Mouse (Mus musculus): ENCODE measurements at regions not wholly inside any gene's neighbourhood (a gene's known extent, or its start where the extent isn't known, plus 50 kb on each side); places are given as distances from the start of the nearest gene placed in this dataset.

DNA sequence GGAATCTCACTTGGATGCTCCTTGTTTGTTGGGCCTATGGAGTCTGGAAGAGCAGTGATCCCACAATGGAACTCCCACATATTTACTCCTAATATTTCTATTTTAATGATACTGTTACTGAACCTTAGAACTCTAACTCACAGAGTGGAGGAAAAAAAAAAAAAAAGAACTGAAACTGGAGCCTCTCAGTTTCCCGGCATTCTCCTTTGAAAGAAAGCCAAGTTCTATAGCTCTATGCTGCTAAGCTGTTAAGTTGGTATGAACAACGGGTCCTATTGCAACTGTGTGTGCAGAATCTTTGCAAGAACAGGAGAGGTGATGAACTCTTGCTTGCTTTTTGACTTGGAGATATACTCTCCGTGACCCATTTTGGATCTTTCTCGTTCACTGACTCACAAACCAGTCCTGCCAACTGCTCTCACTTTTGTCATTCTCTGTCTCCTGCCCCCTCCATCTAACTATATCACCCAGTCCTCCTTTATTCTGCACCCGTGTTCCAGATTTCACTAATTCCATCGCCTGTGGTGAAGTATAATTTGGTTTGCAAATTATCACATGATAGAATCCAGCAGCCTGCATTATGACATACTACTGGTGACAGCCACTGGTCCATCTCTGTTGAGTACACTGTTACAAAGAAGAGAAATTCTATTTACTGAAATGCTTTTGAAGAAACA lies 92.6 kb upstream of the Ctsc start:
- no peaks in the 10 kb centered on the region for H3K36me3 ChIP-seq (ENCODE audit: insufficient read depth, low read length)
- H3K27me3 ChIP-seq (replicated peaks; ENCODE audit: insufficient read depth, low read length) = no peaks in the 10 kb centered on the region
- no peak overlapping the region for H3K27ac ChIP-seq (ENCODE audit: low read length)
- H3K4me2 ChIP-seq (replicated peaks; ENCODE audit: low read depth, low read length) = no peak overlapping the region
- TF ChIP-seq EP300 (IDR thresholded peaks at IDR 0.05) (no peak), CTCF (IDR thresholded peaks at IDR 0.05) (no peak)
- H3K4me1 ChIP-seq (ENCODE audit: insufficient read depth, low read depth, low read length) = no peaks in the 10 kb centered on the region
- DNase-seq (ENCODE audit: low spot score) = no peak
- no peak overlapping the region for H3K9ac ChIP-seq (replicated peaks; ENCODE audit: low read depth)
- ATAC-seq = no peak
- H3K9me3 ChIP-seq (ENCODE audit: low read length) = no peaks in the 10 kb centered on the region
- no peak overlapping the region for H3K4me3 ChIP-seq (ENCODE audit: low read depth, low read length)
- WGBS = 61% methylated on average over 6 of the region's 6 CpGs

DNA sequence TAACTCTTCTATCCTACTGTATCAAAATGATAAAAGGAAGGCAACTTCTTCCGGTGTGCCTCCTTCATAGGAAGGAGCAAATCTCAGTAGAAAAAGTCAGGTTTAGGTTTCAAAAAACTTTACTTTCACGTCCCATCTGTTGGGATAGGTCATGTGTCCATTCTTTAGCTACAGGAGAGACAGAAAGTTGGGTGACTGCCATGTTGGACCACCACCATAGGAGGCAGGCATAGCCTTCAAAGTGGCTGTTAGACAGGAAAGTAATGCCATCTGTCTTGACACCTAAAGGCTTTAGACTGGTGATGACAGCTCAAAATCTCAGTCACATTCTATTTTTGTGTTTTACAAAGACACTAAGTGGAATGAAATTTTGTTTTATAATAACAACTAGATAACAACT lies 90.3 kb upstream of the Ctsc start:
- Histone ChIP-seq H3K4me1 (ENCODE audit: insufficient read depth, low read depth, low read length) (no peaks in the 10 kb centered on the region), H3K27me3 (replicated peaks; ENCODE audit: insufficient read depth, low read length) (no peaks in the 10 kb centered on the region), H3K27ac (ENCODE audit: low read length) (no peak overlapping the region), H3K4me3 (ENCODE audit: low read depth, low read length) (no peak overlapping the region), H3K4me2 (replicated peaks; ENCODE audit: low read depth, low read length) (no peak overlapping the region), H3K36me3 (ENCODE audit: insufficient read depth, low read length) (no peaks in the 10 kb centered on the region), H3K9me3 (ENCODE audit: low read length) (no peaks in the 10 kb centered on the region), H3K9ac (replicated peaks; ENCODE audit: low read depth) (no peak overlapping the region)
- TF ChIP-seq EP300 (IDR thresholded peaks at IDR 0.05) (no peak), CTCF (IDR thresholded peaks at IDR 0.05) (no peak)
- WGBS = 51% methylated on average over 2 of the region's 2 CpGs
- ATAC-seq = no peak
- no peak for DNase-seq (ENCODE audit: low spot score)

DNA sequence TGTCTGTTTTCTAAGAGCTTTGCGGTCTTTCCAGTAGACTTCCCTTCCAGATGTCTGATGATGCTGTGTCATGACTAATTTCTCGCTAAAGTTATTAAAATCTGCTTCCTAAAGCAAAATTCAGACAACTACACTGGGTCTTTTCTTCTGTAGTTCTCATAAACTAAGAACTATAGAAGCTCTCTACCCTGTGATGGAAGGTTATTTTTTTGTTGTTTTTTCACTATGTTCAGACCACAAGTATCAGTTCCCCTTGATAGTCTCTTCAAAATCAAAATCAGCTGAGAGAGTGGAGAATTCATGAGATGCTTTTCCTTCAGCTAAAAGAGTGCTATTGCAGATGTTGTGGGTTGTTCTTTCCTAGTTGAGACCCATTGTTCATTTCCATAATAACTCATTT lies 85.1 kb upstream of the Ctsc start:
- Histone ChIP-seq H3K4me2 (replicated peaks; ENCODE audit: low read depth, low read length) (no peak overlapping the region), H3K9ac (replicated peaks; ENCODE audit: low read depth) (no peak overlapping the region), H3K4me1 (ENCODE audit: insufficient read depth, low read depth, low read length) (no peaks in the 10 kb centered on the region), H3K4me3 (ENCODE audit: low read depth, low read length) (no peak overlapping the region), H3K36me3 (ENCODE audit: insufficient read depth, low read length) (no peaks in the 10 kb centered on the region), H3K27ac (ENCODE audit: low read length) (no peak overlapping the region), H3K9me3 (ENCODE audit: low read length) (no peaks in the 10 kb centered on the region), H3K27me3 (replicated peaks; ENCODE audit: insufficient read depth, low read length) (no peaks in the 10 kb centered on the region)
- DNase-seq (ENCODE audit: low spot score) (no peak), ATAC-seq (no peak)
- 78% methylated on average over 2 of the region's 2 CpGs for WGBS
- TF ChIP-seq EP300 (IDR thresholded peaks at IDR 0.05) (no peak), CTCF (IDR thresholded peaks at IDR 0.05) (no peak)

DNA sequence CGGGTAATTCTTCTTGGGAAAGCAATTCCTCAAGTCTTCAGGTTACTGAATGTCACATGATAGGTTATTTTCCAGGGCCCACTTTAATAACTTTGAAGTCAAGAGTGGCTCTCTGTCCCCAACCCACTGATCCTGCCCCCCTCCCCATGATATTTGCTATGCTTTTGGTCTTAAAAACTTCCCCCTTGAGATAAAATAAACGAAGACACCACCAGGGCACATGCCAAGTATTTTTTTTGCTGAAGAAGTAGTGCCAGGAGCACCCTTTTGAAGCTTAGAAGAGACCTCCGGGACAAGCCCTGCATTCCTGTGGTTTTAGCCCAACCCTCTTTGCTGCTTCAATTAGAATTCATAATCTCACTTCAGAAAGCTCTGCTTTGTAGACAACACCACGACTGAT lies 78.8 kb upstream of the Ctsc start:
- Histone ChIP-seq H3K9me3 (ENCODE audit: low read length) (no peaks in the 10 kb centered on the region), H3K9ac (replicated peaks; ENCODE audit: low read depth) (no peak overlapping the region), H3K4me1 (ENCODE audit: insufficient read depth, low read depth, low read length) (peaks cover 8% of the 10 kb centered on the region; the same call in 1 of the 2 replicates), H3K27me3 (replicated peaks; ENCODE audit: insufficient read depth, low read length) (no peaks in the 10 kb centered on the region), H3K4me3 (ENCODE audit: low read depth, low read length) (no peak overlapping the region), H3K27ac (ENCODE audit: low read length) (peak overlapping the region; percentile 47; the same call in 1 of the 2 replicates), H3K4me2 (replicated peaks; ENCODE audit: low read depth, low read length) (no peak overlapping the region), H3K36me3 (ENCODE audit: insufficient read depth, low read length) (no peaks in the 10 kb centered on the region)
- TF ChIP-seq EP300 (IDR thresholded peaks at IDR 0.05) = peak; percentile 73
- TF ChIP-seq CTCF (IDR thresholded peaks at IDR 0.05) = no peak
- 30% methylated on average over 4 of the region's 4 CpGs for WGBS
- ATAC-seq (peak; percentile 81), DNase-seq (ENCODE audit: low spot score) (peak; percentile 64)

DNA sequence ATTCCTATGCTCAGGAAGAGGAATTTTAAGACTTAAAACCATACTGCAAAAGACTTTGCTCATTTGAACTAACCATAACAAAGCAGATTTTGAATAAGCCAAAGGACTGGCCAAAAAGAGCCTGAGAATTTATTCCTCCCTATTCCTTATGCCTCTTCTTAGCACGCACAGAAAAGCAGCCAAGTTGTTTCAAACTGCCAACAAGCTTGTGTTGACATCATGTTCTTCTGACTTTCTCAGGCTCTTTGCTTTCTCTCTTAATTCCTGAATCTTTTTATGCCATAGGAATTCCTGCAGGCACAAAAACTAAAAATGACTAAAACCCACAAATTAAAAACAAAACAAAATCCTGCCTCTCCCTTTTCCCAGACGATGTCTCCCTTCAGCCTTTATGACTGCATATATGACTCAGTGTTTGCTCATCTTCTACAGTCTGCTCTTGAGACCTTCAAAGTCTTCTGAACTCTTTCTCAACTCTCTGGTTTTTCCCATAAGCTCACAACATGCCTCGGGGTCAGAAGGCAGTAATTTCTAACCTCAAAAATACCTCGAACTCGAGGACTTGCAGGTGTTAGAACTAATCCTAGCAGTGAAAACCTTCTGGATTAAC lies 77.9 kb upstream of the Ctsc start:
- peak; percentile 79 for DNase-seq (ENCODE audit: low spot score)
- ATAC-seq = peak; percentile 47; the same call in 1 of the 2 replicates
- H3K27ac ChIP-seq (ENCODE audit: low read length) = peak overlapping the region; percentile 47

DNA sequence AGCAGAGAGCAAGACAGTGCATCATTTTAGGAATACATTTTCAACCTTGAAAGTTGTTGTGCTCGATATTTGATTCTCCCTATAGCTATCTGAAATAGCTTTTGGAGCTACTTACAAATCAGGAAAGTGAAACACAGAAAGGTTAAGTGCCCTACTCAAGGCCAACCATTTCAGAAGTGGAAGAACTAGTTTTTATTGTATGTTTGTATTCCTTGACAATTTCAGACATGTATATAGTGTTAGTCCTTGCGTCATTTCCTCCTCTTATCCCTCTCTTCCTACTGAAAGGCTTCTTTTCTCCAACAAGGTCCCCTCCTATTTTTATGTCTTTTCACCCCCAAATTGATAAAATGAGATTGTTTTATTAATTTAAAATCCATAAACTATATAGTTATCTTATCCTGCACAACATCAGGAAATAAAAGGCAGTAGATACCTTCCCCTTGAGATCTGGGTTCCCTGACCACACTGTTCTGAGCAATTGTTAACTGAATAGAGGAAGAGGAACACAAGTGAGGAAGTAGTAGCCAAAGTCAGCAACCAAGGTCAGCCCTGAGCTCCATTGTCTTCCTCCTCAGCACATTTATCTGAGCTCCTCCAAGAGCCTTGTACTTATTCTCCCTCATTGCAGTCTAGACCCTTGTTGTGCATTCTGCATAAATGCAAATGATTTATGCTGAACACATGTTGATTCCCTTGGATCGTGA lies 76.1 kb upstream of the Ctsc start:
- WGBS = 58% methylated on average over 3 of the region's 3 CpGs
- DNase-seq (ENCODE audit: low spot score) (peak; percentile 86), ATAC-seq (peak; percentile 67)
- Histone ChIP-seq H3K36me3 (ENCODE audit: insufficient read depth, low read length) (no peaks in the 10 kb centered on the region), H3K27ac (ENCODE audit: low read length) (peak overlapping the region; percentile 47; the same call in 1 of the 2 replicates), H3K4me3 (ENCODE audit: low read depth, low read length) (no peak overlapping the region), H3K27me3 (replicated peaks; ENCODE audit: insufficient read depth, low read length) (no peaks in the 10 kb centered on the region), H3K9ac (replicated peaks; ENCODE audit: low read depth) (no peak overlapping the region), H3K4me1 (ENCODE audit: insufficient read depth, low read depth, low read length) (peaks cover 8% of the 10 kb centered on the region; the same call in 1 of the 2 replicates), H3K4me2 (replicated peaks; ENCODE audit: low read depth, low read length) (no peak overlapping the region), H3K9me3 (ENCODE audit: low read length) (no peaks in the 10 kb centered on the region)
- TF ChIP-seq EP300 (IDR thresholded peaks at IDR 0.05) (peak; percentile 61), CTCF (IDR thresholded peaks at IDR 0.05) (no peak)

More for the DNA sequence above, 77.9 kb upstream of the Ctsc start:
- WGBS = 46% methylated on average over 5 of the region's 5 CpGs
- Histone ChIP-seq H3K4me3 (ENCODE audit: low read depth, low read length) (no peak overlapping the region), H3K9me3 (ENCODE audit: low read length) (no peaks in the 10 kb centered on the region), H3K27me3 (replicated peaks; ENCODE audit: insufficient read depth, low read length) (no peaks in the 10 kb centered on the region), H3K4me1 (ENCODE audit: insufficient read depth, low read depth, low read length) (peaks cover 8% of the 10 kb centered on the region; the same call in 1 of the 2 replicates), H3K9ac (replicated peaks; ENCODE audit: low read depth) (no peak overlapping the region), H3K4me2 (replicated peaks; ENCODE audit: low read depth, low read length) (no peak overlapping the region), H3K36me3 (ENCODE audit: insufficient read depth, low read length) (no peaks in the 10 kb centered on the region)
- TF ChIP-seq EP300 (IDR thresholded peaks at IDR 0.05) = peak; percentile 63
- TF ChIP-seq CTCF (IDR thresholded peaks at IDR 0.05) = no peak
